9 mouse cellular contexts compared by ENCODE assay signal in the genomic region with DNA sequence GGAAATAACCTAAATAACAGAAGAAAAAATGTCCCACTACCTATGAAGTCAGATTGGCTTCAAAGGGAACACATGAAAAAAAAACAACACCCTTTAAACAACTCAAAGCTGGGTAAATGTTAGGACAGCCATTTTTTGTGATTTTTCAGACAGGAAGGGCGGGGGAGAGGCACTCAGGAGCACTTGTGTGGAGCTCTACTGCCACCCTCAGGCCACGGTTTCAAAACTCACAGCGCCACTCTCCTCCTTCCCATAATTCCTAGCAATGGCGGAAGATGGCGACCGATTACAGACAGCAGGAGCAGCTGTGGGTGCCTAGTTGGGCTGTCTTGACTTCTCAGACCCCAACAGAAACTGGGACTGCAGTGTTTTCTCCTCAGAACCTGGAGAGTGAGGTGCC.
DNase-seq lines count a peak whose midpoint lies in the region; ATAC-seq and TF ChIP-seq lines count a peak whose summit lies in the region.
"Had no signal": no experiment of that assay in that cellular context is flagged by ENCODE, and none has a peak within 500 bp of the region (broad histone marks: within the 10 kb centered on the region; RNA-seq: fewer than 3 reads in every experiment).

No protein-coding gene starts in this region.

- no peak for DNase-seq in gastrocnemius, adult 2 months
- no peak for DNase-seq in gastrocnemius, postnatal 36 days
- DNase-seq in urinary bladder, postnatal 25 days (ENCODE audit: low spot score): peak; percentile 49
- no peak for DNase-seq in urinary bladder, adult 2 months (ENCODE audit: low spot score)
- no peak for DNase-seq in urinary bladder, postnatal 10 days (ENCODE audit: low spot score)

- WGBS in heart, embryonic 14.5 days: 68% methylated on average over 6 of the region's 6 CpGs
- whole genome bisulfite sequencing in limb, embryonic 15.5 days: 59% methylated on average over 6 of the region's 6 CpGs
- WGBS in neural tube, embryonic 13.5 days: 69% methylated on average over 6 of the region's 6 CpGs

- intact Hi-C loops in gastrocnemius, adult 2 months (cut with DNase I): no loop called here
- intact Hi-C loops in gastrocnemius, postnatal 36 days (cut with DNase I): no loop called here

- peak overlapping the region; percentile 65 for H3K4me3 ChIP-seq in gastrocnemius, adult 2 months
- H3K4me3 ChIP-seq in heart, embryonic 14.5 days (ENCODE audit: control insufficient read depth in 1 of 2, insufficient read depth in 1 of 2, low read depth in 1 of 2, low read length in 2 of 2): peak overlapping the region in 1 of 2 experiments; percentile 40; a peak in 2 of 4 replicates
- peak overlapping the region; percentile 31 for H3K4me3 ChIP-seq in limb, embryonic 15.5 days
- no peak overlapping the region for H3K4me3 ChIP-seq in neural tube, embryonic 13.5 days

- no peaks in the 10 kb centered on the region for H3K9me3 ChIP-seq in heart, embryonic 14.5 days (ENCODE audit: control insufficient read depth, low read length)
- H3K9me3 ChIP-seq in limb, embryonic 15.5 days: no peaks in the 10 kb centered on the region
- no peaks in the 10 kb centered on the region for H3K9me3 ChIP-seq in neural tube, embryonic 13.5 days
- H3K9me3 ChIP-seq: G1E had no signal

- peak overlapping the region; percentile 27; the same call in 1 of the 2 replicates for H3K4me2 ChIP-seq in heart, embryonic 14.5 days (ENCODE audit: low read length)
- no peak overlapping the region; the same call in 1 of the 2 replicates for H3K4me2 ChIP-seq in limb, embryonic 15.5 days
- peak overlapping the region; percentile 28; the same call in 1 of the 2 replicates for H3K4me2 ChIP-seq in neural tube, embryonic 13.5 days

- H3K4me1 ChIP-seq in heart, embryonic 14.5 days (ENCODE audit: control insufficient read depth in 2 of 2, insufficient read depth in 2 of 2, low read length in 2 of 2): no peaks in the 10 kb centered on the region
- no peaks in the 10 kb centered on the region for H3K4me1 ChIP-seq in limb, embryonic 15.5 days
- H3K4me1 ChIP-seq in neural tube, embryonic 13.5 days (replicated peaks): no peaks in the 10 kb centered on the region

- peaks cover 39% of the 10 kb centered on the region for H3K36me3 ChIP-seq in heart, embryonic 14.5 days (ENCODE audit: control insufficient read depth, insufficient read depth, low read length)
- peaks cover 16% of the 10 kb centered on the region for H3K36me3 ChIP-seq in limb, embryonic 15.5 days
- H3K36me3 ChIP-seq in neural tube, embryonic 13.5 days: peaks cover 20% of the 10 kb centered on the region

- H3K27ac ChIP-seq in gastrocnemius, adult 2 months: peak overlapping the region; percentile 79
- no peak overlapping the region; a peak in 1 of 4 replicates for H3K27ac ChIP-seq in heart, embryonic 14.5 days (replicated peaks in 1 of 2; ENCODE audit: control insufficient read depth in 1 of 2, insufficient read depth in 1 of 2, low read depth in 2 of 2, low read length in 2 of 2)
- H3K27ac ChIP-seq in limb, embryonic 15.5 days: peak overlapping the region; percentile 65
- no peak overlapping the region for H3K27ac ChIP-seq in neural tube, embryonic 13.5 days (replicated peaks)

- ATAC-seq in heart, embryonic 14.5 days (ENCODE audit: insufficient number of reproducible peaks, insufficient read depth, low FRiP score, low read depth): no peak
- no peak for ATAC-seq in limb, embryonic 15.5 days (ENCODE audit: insufficient number of reproducible peaks, low FRiP score, low TSS enrichment, low read depth)
- no peak for ATAC-seq in neural tube, embryonic 13.5 days (ENCODE audit: low read depth)

- H3K27me3 ChIP-seq in heart, embryonic 14.5 days (ENCODE audit: control insufficient read depth, insufficient read depth, low read length): no peaks in the 10 kb centered on the region
- H3K27me3 ChIP-seq in limb, embryonic 15.5 days: no peaks in the 10 kb centered on the region
- H3K27me3 ChIP-seq in neural tube, embryonic 13.5 days: no peaks in the 10 kb centered on the region

- TF ChIP-seq CTCF in gastrocnemius, adult 2 months (IDR thresholded peaks at IDR 0.05): peak; percentile 62

- H3K9ac ChIP-seq in heart, embryonic 14.5 days (ENCODE audit: low read length): no peak overlapping the region
- H3K9ac ChIP-seq in limb, embryonic 15.5 days: no peak overlapping the region
- no peak overlapping the region for H3K9ac ChIP-seq in neural tube, embryonic 13.5 days

Comparison
In these comparisons a context has a peak if more than half of its experiments do, and no peak if none do; other contexts are left out.
1. H3K27ac ChIP-seq: peak in gastrocnemius, adult 2 months (single experiment) and limb, embryonic 15.5 days (single experiment); none in heart, embryonic 14.5 days (0 of 2) and neural tube, embryonic 13.5 days (single experiment).